Mouse (Mus musculus): ENCODE measurements around the gene Tbc1d5.

Gene Tbc1d5

DNA sequence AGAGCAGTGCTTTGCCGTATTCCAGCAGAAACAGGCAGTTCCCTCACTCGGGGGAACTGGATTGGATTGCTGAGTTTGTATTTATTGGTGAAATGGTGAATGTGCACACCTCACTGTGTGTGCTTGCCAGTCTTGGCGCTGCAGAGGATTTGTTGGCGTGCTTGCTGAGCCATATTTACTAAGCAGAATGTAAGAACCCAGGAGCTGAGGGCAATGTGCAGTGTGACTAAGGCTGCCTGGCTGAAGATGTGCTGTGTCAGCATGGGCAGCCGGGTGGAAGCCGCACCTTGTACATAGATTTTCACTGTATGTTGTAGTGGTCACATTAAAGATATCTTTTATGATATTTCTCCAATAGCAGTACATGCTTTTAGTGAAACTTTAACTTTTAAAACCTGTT lies 491.0 kb downstream of the Tbc1d5 start:
- in situ Hi-C loops (cut with MboI; ENCODE audit: low sequenced_read_pairs) = no loop called here

DNA sequence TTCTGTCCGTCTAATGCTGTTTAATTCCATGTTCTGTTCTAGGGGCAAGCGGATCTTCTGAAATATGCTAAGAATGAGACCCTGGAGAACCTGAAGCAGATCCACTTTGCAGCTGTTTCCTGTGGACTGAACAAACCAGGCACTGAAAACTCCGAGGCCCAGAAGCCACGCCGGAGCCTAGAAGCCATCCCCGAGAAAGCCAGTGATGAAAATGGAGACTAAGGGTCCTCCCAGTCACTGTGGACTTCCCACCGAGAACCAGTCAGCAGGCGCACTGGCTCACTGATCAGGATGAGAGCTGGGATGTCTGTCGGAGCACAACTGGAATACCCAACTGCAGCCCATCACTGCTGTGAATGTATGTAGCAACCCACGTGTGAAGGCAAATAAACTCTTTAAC lies 491.5 kb downstream of the Tbc1d5 start:
- in situ Hi-C loops (cut with MboI; ENCODE audit: low sequenced_read_pairs) = no loop called here

DNA sequence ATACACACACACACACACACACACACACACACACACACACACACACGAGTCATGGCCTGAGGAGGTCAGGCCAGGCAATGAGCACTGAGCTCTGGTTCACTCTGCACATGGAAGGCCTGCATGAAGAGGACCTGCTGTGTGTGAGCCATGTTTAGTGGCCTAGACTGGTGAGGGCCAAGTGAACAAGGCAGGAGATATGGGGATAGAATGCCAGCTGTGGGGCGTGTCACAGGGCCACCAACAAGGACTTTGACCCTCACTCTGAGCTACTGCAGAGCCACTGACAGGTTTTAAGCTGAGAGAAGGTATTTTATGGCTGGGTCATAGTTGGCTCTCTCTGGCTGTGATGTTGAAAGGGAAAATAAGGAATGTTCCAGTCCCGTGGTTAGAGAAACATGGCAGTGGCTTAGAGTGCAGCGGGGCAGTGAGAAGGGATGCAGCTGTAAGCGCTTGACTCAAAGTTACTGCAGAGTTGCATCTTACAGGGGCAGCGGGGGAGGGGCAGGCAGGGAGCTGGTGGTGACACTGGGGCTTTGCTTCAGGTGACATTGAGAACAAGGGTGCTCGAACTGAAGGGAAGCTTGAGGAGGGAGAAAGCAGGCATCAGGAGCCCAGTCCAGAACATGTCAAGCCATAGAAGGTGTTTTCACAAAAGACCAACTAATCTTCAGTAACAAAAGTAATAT lies 494.0 kb downstream of the Tbc1d5 start:
- in situ Hi-C loops (cut with MboI; ENCODE audit: low sequenced_read_pairs) = no loop called here
